Mouse (Mus musculus) heart, postnatal 14 days (tissue): ENCODE data around the gene Itga6. TPM values are rescaled to one million over a fixed set of nuclear protein-coding genes. Genes with fewer than 3 reads are reported as not detected.

ENCODE experiments used
- DNase-seq, 2 experiments: peaks; one replicate each; pipeline ENCODE4 v3.0.0; 2021 to 2022
- intact Hi-C: fragments of 180-260 bp; cut with DNase I; formaldehyde crosslinking; loops from one replicate; pipeline ENCODE4 v1.15.1; 2025
- total RNA-seq, 2 experiments: library from RNA; stranded (reverse); gene quantifications; 2 replicates each; pipeline ENCODE4 v1.2.3; 2021

Gene Itga6
- total RNA-seq, 2 experiments from 2014 or later, result 79.2 to 80.7 TPM

- DNase-seq, result peak in 1 of 2 experiments; percentile 37
- intact Hi-C loops, result no loop called here
Measured at GRCm38 (mm10) chr2:71728796-71729195, 16.6 kb upstream of the Itga6 start.

- no peak for DNase-seq
- intact Hi-C loops, result no loop called here
Measured at GRCm38 (mm10) chr2:71730623-71731612, 14.5 kb upstream of the Itga6 start.

- intact Hi-C loops, result no loop called here
- DNase-seq, result no peak
Measured at GRCm38 (mm10) chr2:71734792-71735392, 10.5 kb upstream of the Itga6 start.

- no peak for DNase-seq
- intact Hi-C loops, result no loop called here
Measured at GRCm38 (mm10) chr2:71735541-71736159, 9.8 kb upstream of the Itga6 start.

GRCm38 (mm10) chr2:71736213-71736612 is 9.2 kb upstream of the Itga6 start:
- intact Hi-C loops, result no loop called here
- no peak for DNase-seq

GRCm38 (mm10) chr2:71739173-71739860 is 6.1 kb upstream of the Itga6 start:
- no peak for DNase-seq
- intact Hi-C loops, result no loop called here

GRCm38 (mm10) chr2:71742557-71742956 is 2.9 kb upstream of the Itga6 start:
- intact Hi-C loops, result no loop called here
- no peak for DNase-seq

GRCm38 (mm10) chr2:71743377-71743776 is 2.0 kb upstream of the Itga6 start:
- DNase-seq, result no peak
- intact Hi-C loops, result no loop called here

GRCm38 (mm10) chr2:71744320-71744719 is 1.1 kb upstream of the Itga6 start:
- DNase-seq, result no peak
- intact Hi-C loops, result no loop called here

- intact Hi-C loops, result no loop called here
- no peak for DNase-seq
Measured at GRCm38 (mm10) chr2:71744861-71745507, 432 bp upstream of the Itga6 start.

- intact Hi-C loops, result no loop called here
- DNase-seq, result no peak
Measured at GRCm38 (mm10) chr2:71748451-71748850, 3.0 kb downstream of the Itga6 start.

- no peak for DNase-seq
- intact Hi-C loops, result no loop called here
Measured at GRCm38 (mm10) chr2:71749367-71750086, 4.1 kb downstream of the Itga6 start.

GRCm38 (mm10) chr2:71750087-71750453 is 4.7 kb downstream of the Itga6 start:
- intact Hi-C loops, result no loop called here
- DNase-seq, result no peak

GRCm38 (mm10) chr2:71751336-71751735 is 5.9 kb downstream of the Itga6 start:
- no peak for DNase-seq
- intact Hi-C loops, result no loop called here

GRCm38 (mm10) chr2:71751863-71752262 is 6.4 kb downstream of the Itga6 start:
- intact Hi-C loops, result no loop called here
- no peak for DNase-seq

GRCm38 (mm10) chr2:71752383-71752782 is 7.0 kb downstream of the Itga6 start:
- intact Hi-C loops, result no loop called here
- DNase-seq, result no peak

- no peak for DNase-seq
- intact Hi-C loops, result no loop called here
Measured at GRCm38 (mm10) chr2:71753161-71753560, 7.7 kb downstream of the Itga6 start.

GRCm38 (mm10) chr2:71755748-71756147 is 10.3 kb downstream of the Itga6 start:
- intact Hi-C loops, result loop anchor here (5.0 kb wide), 2 partner anchors 57 to 83 kb away; no protein-coding TSS in a partner anchor
- no peak for DNase-seq

GRCm38 (mm10) chr2:71757098-71757497 is 11.7 kb downstream of the Itga6 start:
- peak; percentile 51 to 54 for DNase-seq
- intact Hi-C loops, result loop anchor here (5.0 kb wide), 2 partner anchors 55 to 85 kb away; no protein-coding TSS in a partner anchor
